Mouse (Mus musculus) limb, embryonic 14.5 days (tissue): Measurements from ENCODE around the gene Cxcr4. TPM values are rescaled to one million over a fixed set of nuclear protein-coding genes. Genes with fewer than 3 reads are reported as not detected.

Experiments
- ATAC-seq: fragments of 200-750 bp; cut with Nextera tagmentation; 2 replicates; pipeline ENCODE4 v1.8.0; 2017; ENCODE audit warnings: low read depth, moderate number of reproducible peaks, moderate TSS enrichment; ENCODE audit not compliant: low FRiP score
- DNase-seq: peaks from one replicate; pipeline ENCODE4 v3.0.0-alpha.2; 2015; ENCODE audit warnings: low spot score
- H3K27ac ChIP-seq: fragments of 300-500 bp; sonication (generic); replicated peaks from 2 replicates; pipeline ENCODE4 v1.5.1; 2014; ENCODE audit warnings: low read depth, mild to moderate bottlenecking, low read length, moderate library complexity, mixed read lengths
- H3K27me3 ChIP-seq: fragments of 300-500 bp; sonication (generic); 2 replicates; pipeline ENCODE4 v1.6.1; 2014; ENCODE audit warnings: low read length, mixed read lengths; ENCODE audit not compliant: control insufficient read depth, insufficient read depth
- H3K36me3 ChIP-seq: fragments of 300-500 bp; sonication (generic); 2 replicates; pipeline ENCODE4 v1.6.1; 2014; ENCODE audit warnings: mild to moderate bottlenecking, low read length, moderate library complexity, mixed read lengths; ENCODE audit not compliant: control insufficient read depth, insufficient read depth
- H3K4me1 ChIP-seq: fragments of 300-500 bp; sonication (generic); 2 replicates; pipeline ENCODE4 v1.6.1; 2014; ENCODE audit warnings: antibody characterized with exemption, low read length, mixed read lengths; ENCODE audit not compliant: control insufficient read depth, insufficient read depth
- H3K4me2 ChIP-seq: fragments of 300-500 bp; sonication (generic); replicated peaks from 2 replicates; pipeline ENCODE4 v1.6.1; 2014; ENCODE audit warnings: low read depth, mild to moderate bottlenecking, low read length, moderate library complexity; ENCODE audit not compliant: severe bottlenecking
- H3K4me3 ChIP-seq: fragments of 300-500 bp; sonication (generic); replicated peaks from 2 replicates; pipeline ENCODE4 v1.5.1; 2014; ENCODE audit warnings: low read length
- H3K9ac ChIP-seq: fragments of 300-500 bp; sonication (generic); 2 replicates; pipeline ENCODE4 v1.6.1; 2014; ENCODE audit warnings: mild to moderate bottlenecking, low read depth, low read length, moderate library complexity; ENCODE audit not compliant: severe bottlenecking
- H3K9me3 ChIP-seq: fragments of 300-500 bp; sonication (generic); 2 replicates; pipeline ENCODE4 v1.6.1; 2016; ENCODE audit warnings: low read length; ENCODE audit not compliant: control insufficient read depth
- POLR2A ChIP-seq: fragments of 200-500 bp; IDR thresholded peaks from 2 replicates; pipeline ENCODE4 v1.8.0; 2012; ENCODE audit warnings: inconsistent platforms, mild to moderate bottlenecking, moderate library complexity, borderline replicate concordance; ENCODE audit not compliant: insufficient read depth, insufficient read length; ENCODE audit errors: extremely low read depth
- WGBS: fragments of 180-500 bp; shearing (Covaris S2); extraction: QIAGEN DNeasy Blood & Tissue Kit; methylation state at CpG from one replicate; pipeline ENCODE4 v1.1.7; 2014; 5-methylcytosine and 5-hydroxymethylcytosine counted together
- polyA plus RNA-seq, 2 experiments: library from polyadenylated mRNA; depleted of rRNA in 1 of 2; stranded (reverse) in 1 of 2; unstranded in 1 of 2; fragments of >200 nt; fragmentation: Nextera tagmentation in 1 of 2; extraction: Ambion mirVana in 1 of 2; gene quantifications; 2 replicates each; pipeline versions ENCODE4 v1.2.1 to v1.2.3; 2012 to 2014

Cxcr4 gene
- polyA plus RNA-seq, 2 experiments = 2.9 to 28.6 TPM

GRCm38 (mm10) chr1:128632522-128632921, 40.4 kb upstream of the Cxcr4 start:
- DNase-seq = no peak
- no peak for ATAC-seq
- Histone ChIP-seq H3K4me1 (no peaks in the 10 kb centered on the region), H3K27ac (no peak overlapping the region), H3K9ac (no peak overlapping the region), H3K27me3 (no peaks in the 10 kb centered on the region), H3K4me3 (no peak overlapping the region), H3K9me3 (no peaks in the 10 kb centered on the region), H3K4me2 (no peak overlapping the region), H3K36me3 (no peaks in the 10 kb centered on the region)
- TF ChIP-seq POLR2A = no peak
- 81% methylated on average over 6 of the region's 6 CpGs for WGBS

- Histone ChIP-seq H3K27me3 (no peaks in the 10 kb centered on the region), H3K4me3 (no peak overlapping the region), H3K27ac (no peak overlapping the region), H3K36me3 (no peaks in the 10 kb centered on the region), H3K9ac (no peak overlapping the region), H3K4me1 (peaks cover 9% of the 10 kb centered on the region), H3K9me3 (no peaks in the 10 kb centered on the region), H3K4me2 (no peak overlapping the region)
- DNase-seq = no peak
- WGBS = 85% methylated on average over 9 of the region's 9 CpGs
- no peak for ATAC-seq
- no peak for TF ChIP-seq POLR2A
Observed at GRCm38 (mm10) chr1:128626144-128626678, 34.1 kb upstream of the Cxcr4 start.

GRCm38 (mm10) chr1:128623594-128623887, 31.4 kb upstream of the Cxcr4 start:
- WGBS = 29% methylated on average over 4 of the region's 4 CpGs

GRCm38 (mm10) chr1:128622867-128623593, 30.9 kb upstream of the Cxcr4 start:
- no peak for TF ChIP-seq POLR2A
- no peak for ATAC-seq
- peak; percentile 23 for DNase-seq
- no peak overlapping the region for H3K4me3 ChIP-seq
- no peak overlapping the region for H3K9ac ChIP-seq
- no peaks in the 10 kb centered on the region for H3K36me3 ChIP-seq
- WGBS = 47% methylated on average over 9 of the region's 9 CpGs
- no peaks in the 10 kb centered on the region for H3K27me3 ChIP-seq
- H3K27ac ChIP-seq = 0 out of 2 replicates have a peak overlapping the region, but pooled peaks have one; percentile 33
- no peaks in the 10 kb centered on the region for H3K9me3 ChIP-seq
- peaks cover 9% of the 10 kb centered on the region for H3K4me1 ChIP-seq
- no peak overlapping the region for H3K4me2 ChIP-seq

More at GRCm38 (mm10) chr1:128623594-128623887, 31.4 kb upstream of the Cxcr4 start:
- Histone ChIP-seq H3K9ac (no peak overlapping the region), H3K9me3 (no peaks in the 10 kb centered on the region), H3K4me3 (no peak overlapping the region), H3K27ac (no peak overlapping the region), H3K4me1 (peaks cover 9% of the 10 kb centered on the region), H3K36me3 (no peaks in the 10 kb centered on the region), H3K4me2 (no peak overlapping the region), H3K27me3 (no peaks in the 10 kb centered on the region)
- ATAC-seq (no peak), DNase-seq (no peak)
- no peak for TF ChIP-seq POLR2A

GRCm38 (mm10) chr1:128617654-128618310, 25.7 kb upstream of the Cxcr4 start:
- Histone ChIP-seq H3K36me3 (no peaks in the 10 kb centered on the region), H3K9ac (no peak overlapping the region), H3K9me3 (no peaks in the 10 kb centered on the region), H3K4me2 (no peak overlapping the region), H3K27me3 (no peaks in the 10 kb centered on the region), H3K27ac (no peak overlapping the region), H3K4me3 (no peak overlapping the region), H3K4me1 (peaks cover 15% of the 10 kb centered on the region)
- DNase-seq (no peak), ATAC-seq (no peak)
- WGBS = 83% methylated on average over 13 of the region's 13 CpGs
- TF ChIP-seq POLR2A = no peak
